Mouse (Mus musculus) MEL (cell line): ENCODE measurements around the gene Cmss1.

Experiments used
- CTCF ChIP-seq, 3 experiments: IDR thresholded peaks in 2 of 3; conservative IDR thresholded peaks in 1 of 3; 2 replicates each; pipeline ENCODE4 v1.5.1; 2011 to 2012; ENCODE audit warnings: low read length in 3 of 3, low read depth in 2 of 3, mild to moderate bottlenecking in 2 of 3, improper control_type of control experiment in 1 of 3, inconsistent platforms in 1 of 3, mixed read lengths in 1 of 3, moderate library complexity in 1 of 3; ENCODE audit not compliant: control insufficient read depth in 1 of 3, insufficient read depth in 1 of 3, poor library complexity in 1 of 3, severe bottlenecking in 1 of 3
- JUND ChIP-seq: IDR thresholded peaks from 2 replicates; pipeline ENCODE4 v1.6.1; 2011; ENCODE audit warnings: low read depth, mild to moderate bottlenecking, improper control_type of control experiment, low read length
- MAFK ChIP-seq: IDR thresholded peaks from 2 replicates; pipeline ENCODE4 v1.6.1; 2011; ENCODE audit warnings: low read depth, mild to moderate bottlenecking, low read length, improper control_type of control experiment, borderline replicate concordance
- POLR2A ChIP-seq, 2 experiments: IDR thresholded peaks; 2 replicates each; pipeline ENCODE4 v1.6.1; 2011 to 2012; ENCODE audit warnings: low read length in 2 of 2, mild to moderate bottlenecking in 2 of 2, control low read depth in 1 of 2, improper control_type of control experiment in 1 of 2, low read depth in 1 of 2, moderate library complexity in 1 of 2; ENCODE audit not compliant: control insufficient read depth in 1 of 2, insufficient read depth in 1 of 2, poor library complexity in 1 of 2
- POLR2AphosphoS2 ChIP-seq: IDR thresholded peaks from 2 replicates; pipeline ENCODE4 v1.6.1; 2011; ENCODE audit warnings: low read length, improper control_type of control experiment
- UBTF ChIP-seq: IDR thresholded peaks from 2 replicates; pipeline ENCODE4 v1.6.1; 2012; ENCODE audit warnings: low read depth, mild to moderate bottlenecking, inconsistent platforms, low read length, improper control_type of control experiment, moderate library complexity, borderline replicate concordance; ENCODE audit not compliant: insufficient read depth
- USF2 ChIP-seq, 2 experiments: IDR thresholded peaks; 2 replicates each; pipeline ENCODE4 v1.6.1; 2011 to 2012; ENCODE audit warnings: improper control_type of control experiment in 2 of 2, low read length in 2 of 2, borderline replicate concordance in 1 of 2, inconsistent platforms in 1 of 2, low read depth in 1 of 2, mild to moderate bottlenecking in 1 of 2; ENCODE audit not compliant: insufficient read depth in 1 of 2

DNA sequence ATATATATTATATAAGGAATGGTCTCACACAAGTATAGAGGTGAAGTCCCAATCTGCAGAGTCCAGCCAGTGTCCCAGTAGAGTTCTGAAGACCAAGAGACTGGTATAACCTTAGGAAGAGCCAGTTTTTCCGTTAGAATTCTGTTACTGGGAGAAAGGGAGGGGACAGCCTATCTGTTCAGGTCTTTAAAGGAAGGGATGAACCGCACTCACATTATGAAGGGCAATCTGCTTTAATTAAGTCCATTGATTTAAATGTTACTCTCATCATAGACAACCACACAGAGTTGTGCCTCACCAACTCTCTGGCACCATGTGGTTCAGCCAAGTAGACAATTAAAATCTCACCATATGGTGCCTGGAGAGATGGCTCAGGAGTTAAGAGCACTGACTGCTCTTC, 313.9 kb downstream of the Cmss1 start, which contains the start of gene Tmem30c:
- no peak for TF ChIP-seq USF2 (IDR thresholded peaks at IDR 0.05; ENCODE audit: borderline replicate concordance in 1 of 2, insufficient read depth in 1 of 2, low read depth in 1 of 2, low read length in 2 of 2)
- no peak for TF ChIP-seq MAFK
- TF ChIP-seq CTCF (IDR thresholded peaks at IDR 0.05 in 2 of 3, conservative IDR thresholded peaks at IDR 0.05 in 1 of 3; ENCODE audit: control insufficient read depth in 1 of 3, insufficient read depth in 1 of 3, low read depth in 2 of 3, low read length in 3 of 3, poor library complexity in 1 of 3, severe bottlenecking in 1 of 3), result no peak
- no peak for TF ChIP-seq POLR2AphosphoS2
- TF ChIP-seq POLR2A (IDR thresholded peaks at IDR 0.05; ENCODE audit: control insufficient read depth in 1 of 2, insufficient read depth in 1 of 2, low read depth in 1 of 2, low read length in 2 of 2, poor library complexity in 1 of 2), result no peak
- no peak for TF ChIP-seq UBTF
- TF ChIP-seq JUND, result no peak
